Mouse (Mus musculus): Measurements from ENCODE around the gene Ankdd1a. TPM values are rescaled to one million over a fixed set of nuclear protein-coding genes. Genes with fewer than 3 reads are reported as not detected.

Gene Ankdd1a
- total and polyA plus RNA-seq, 3 experiments, result 0.06 TPM; not detected in 2

DNA sequence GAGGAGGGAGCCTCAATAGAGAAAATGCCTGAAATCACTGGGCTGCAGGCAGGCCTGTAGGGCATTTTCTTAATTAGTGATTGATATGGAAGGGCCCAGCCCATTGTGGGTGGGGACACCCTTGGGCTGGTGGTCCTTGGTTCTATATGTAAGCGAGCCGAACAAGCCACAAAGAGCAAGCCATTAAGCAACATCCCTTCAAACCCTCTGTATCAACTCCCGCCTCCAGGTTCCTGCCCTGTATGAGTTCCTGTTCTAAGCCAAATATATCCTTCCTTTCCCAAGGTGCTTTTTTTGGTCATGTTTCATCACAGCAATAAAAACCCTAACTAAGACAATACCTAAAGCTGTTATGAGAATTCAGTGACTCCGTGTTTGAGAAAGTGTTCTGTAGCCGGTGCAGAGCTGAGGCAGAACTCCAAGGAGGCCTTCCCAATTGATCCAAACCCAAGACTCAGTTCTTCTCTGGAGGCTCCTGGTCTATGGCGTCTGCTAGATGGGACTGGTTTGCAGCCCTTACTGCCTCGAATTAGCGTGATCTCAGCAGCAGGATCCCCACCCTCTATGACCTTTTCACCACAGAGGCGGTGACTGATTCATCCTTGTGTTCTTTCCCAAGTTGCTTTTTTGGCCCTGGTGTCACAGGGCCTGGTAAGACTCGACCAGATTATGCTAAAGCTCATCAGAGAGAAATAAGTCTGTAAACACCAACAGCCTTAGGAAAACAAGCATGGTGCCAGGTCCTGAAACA, 5.6 kb upstream of the Ankdd1a start:
- peaks cover 0 to 19% of the 10 kb centered on the region in 2 experiments; a peak in 3 of 4 replicates for H3K4me1 ChIP-seq (ENCODE audit: control insufficient read depth in 1 of 2, insufficient read depth in 2 of 2, low read length in 2 of 2)
- H3K36me3 ChIP-seq (ENCODE audit: control insufficient read depth in 1 of 2, insufficient read depth in 2 of 2, low read length in 2 of 2), result peaks cover 0 to 3% of the 10 kb centered on the region in 2 experiments; a peak in 2 of 4 replicates
- no peak overlapping the region for H3K9ac ChIP-seq (ENCODE audit: control insufficient read depth, low read depth, low read length, poor library complexity, severe bottlenecking)
- TF ChIP-seq MAZ (IDR thresholded peaks at IDR 0.05; ENCODE audit: low read depth, low read length) (no peak), MEF2A (IDR thresholded peaks at IDR 0.05; ENCODE audit: extremely low read depth, insufficient replicate concordance, low read depth, low read length, poor library complexity, severe bottlenecking) (no peak), ELF1 (IDR thresholded peaks at IDR 0.05; ENCODE audit: low read depth, low read length) (no peak), ZMIZ1 (IDR thresholded peaks at IDR 0.05; ENCODE audit: low read depth, low read length) (no peak), CHD1 (IDR thresholded peaks at IDR 0.05; ENCODE audit: low read depth, low read length) (no peak), UBTF (IDR thresholded peaks at IDR 0.05; ENCODE audit: borderline replicate concordance, insufficient read depth, low read depth, low read length) (no peak), POLR2A (IDR thresholded peaks at IDR 0.05; ENCODE audit: control insufficient read depth in 1 of 2, insufficient read depth in 1 of 2, low read depth in 1 of 2, low read length in 2 of 2, poor library complexity in 1 of 2) (no peak), USF1 (IDR thresholded peaks at IDR 0.05; ENCODE audit: low read depth, low read length) (no peak), JUND (IDR thresholded peaks at IDR 0.05; ENCODE audit: low read depth, low read length) (no peak), HCFC1 (IDR thresholded peaks at IDR 0.05; ENCODE audit: low read depth, low read length) (no peak), RCOR1 (IDR thresholded peaks at IDR 0.05; ENCODE audit: low read depth, low read length) (no peak), SIN3A (IDR thresholded peaks at IDR 0.05; ENCODE audit: low read length) (no peak), ZKSCAN1 (IDR thresholded peaks at IDR 0.05; ENCODE audit: low read depth, low read length) (no peak), TAL1 (IDR thresholded peaks at IDR 0.05; ENCODE audit: low read length) (no peak), POLR2AphosphoS2 (IDR thresholded peaks at IDR 0.05; ENCODE audit: low read length) (no peak), CHD2 (IDR thresholded peaks at IDR 0.05; ENCODE audit: low read length) (no peak)
- no peaks in the 10 kb centered on the region for H3K27me3 ChIP-seq (ENCODE audit: control insufficient read depth in 1 of 2, insufficient read depth in 2 of 2, low read length in 2 of 2)
- H3K4me3 ChIP-seq (ENCODE audit: control insufficient read depth in 1 of 2, insufficient read depth in 1 of 2, low read depth in 2 of 2, low read length in 2 of 2), result no peak overlapping the region
- no peak for DNase-seq (ENCODE audit: low read depth, low spot score)
- no peaks in the 10 kb centered on the region for H3K79me2 ChIP-seq (ENCODE audit: control insufficient read depth, insufficient read depth, low read length, poor library complexity)
- no peaks in the 10 kb centered on the region for H3K9me3 ChIP-seq (replicated peaks; ENCODE audit: insufficient read depth, low read length)
- H3K27ac ChIP-seq (ENCODE audit: control insufficient read depth, low read depth, low read length), result no peak overlapping the region

DNA sequence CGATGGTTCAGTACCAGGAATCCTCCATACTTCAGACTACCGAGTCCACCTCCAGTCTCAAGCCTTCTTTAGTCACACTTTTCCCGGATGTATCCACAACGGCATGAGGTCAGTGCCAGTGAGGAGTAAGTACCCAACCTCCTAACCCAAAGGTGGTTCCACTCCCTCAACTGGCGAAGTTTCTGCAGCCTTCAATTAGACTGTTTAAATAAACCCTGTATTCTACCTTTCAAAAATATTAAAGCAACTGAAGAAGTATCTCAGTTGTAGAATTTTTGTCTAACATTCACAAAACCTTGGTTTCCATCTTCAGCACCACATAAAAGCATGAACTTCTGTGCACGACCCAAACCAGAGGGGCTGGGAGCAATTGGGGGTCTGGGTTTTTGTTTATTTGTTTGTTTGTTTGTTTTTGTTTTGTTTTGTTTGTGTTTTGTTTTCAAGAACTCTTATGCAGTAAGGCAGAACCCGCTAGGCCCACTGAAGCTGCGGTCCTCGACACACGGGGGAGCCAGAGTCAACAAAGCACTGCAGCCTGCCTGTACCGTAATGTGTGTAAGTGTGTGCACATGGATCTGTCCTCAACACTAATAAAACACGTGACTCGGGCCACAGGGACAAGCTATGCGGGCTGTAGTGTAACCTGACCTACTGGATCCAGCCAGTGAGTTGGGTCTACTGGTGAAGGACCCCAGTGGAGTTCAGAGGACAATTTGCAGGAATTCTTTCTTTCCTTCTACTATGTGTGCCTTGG, 3.8 kb upstream of the Ankdd1a start:
- Histone ChIP-seq H3K27me3 (ENCODE audit: control insufficient read depth in 1 of 2, insufficient read depth in 2 of 2, low read length in 2 of 2) (no peaks in the 10 kb centered on the region), H3K9ac (ENCODE audit: control insufficient read depth, low read depth, low read length, poor library complexity, severe bottlenecking) (peak overlapping the region; percentile 32; the same call in 1 of the 2 replicates), H3K4me3 (ENCODE audit: control insufficient read depth in 1 of 2, insufficient read depth in 1 of 2, low read depth in 2 of 2, low read length in 2 of 2) (peak overlapping the region in 1 of 2 experiments; percentile 42; a peak in 1 of 4 replicates), H3K27ac (ENCODE audit: control insufficient read depth, low read depth, low read length) (no peak overlapping the region), H3K4me1 (ENCODE audit: control insufficient read depth in 1 of 2, insufficient read depth in 2 of 2, low read length in 2 of 2) (peaks cover 0 to 12% of the 10 kb centered on the region in 2 experiments; a peak in 3 of 4 replicates), H3K79me2 (ENCODE audit: control insufficient read depth, insufficient read depth, low read length, poor library complexity) (no peaks in the 10 kb centered on the region), H3K9me3 (replicated peaks; ENCODE audit: insufficient read depth, low read length) (no peaks in the 10 kb centered on the region), H3K36me3 (ENCODE audit: control insufficient read depth in 1 of 2, insufficient read depth in 2 of 2, low read length in 2 of 2) (peaks cover 0 to 3% of the 10 kb centered on the region in 2 experiments; a peak in 2 of 4 replicates)
- DNase-seq (ENCODE audit: low read depth, low spot score), result peak; percentile 88
- no peak for TF ChIP-seq TBP (IDR thresholded peaks at IDR 0.05; ENCODE audit: low read depth, low read length)
- peak; percentile 72; the same call in 1 of the 2 replicates for TF ChIP-seq BHLHE40 (IDR thresholded peaks at IDR 0.05; ENCODE audit: borderline replicate concordance, low read depth, low read length)
- TF ChIP-seq GABPA (IDR thresholded peaks at IDR 0.05; ENCODE audit: low read depth, low read length), result peak; percentile 10; the same call in 1 of the 2 replicates
- TF ChIP-seq EP300 (IDR thresholded peaks at IDR 0.05; ENCODE audit: low read depth in 1 of 2, low read length in 2 of 2), result peak in 1 of 2 experiments; percentile 16; a peak in 1 of 4 replicates
- peak; percentile 89 for TF ChIP-seq MYC (IDR thresholded peaks at IDR 0.05; ENCODE audit: low read depth, low read length)
- TF ChIP-seq MAZ (IDR thresholded peaks at IDR 0.05; ENCODE audit: low read depth, low read length), result no peak
- TF ChIP-seq POLR2A (IDR thresholded peaks at IDR 0.05; ENCODE audit: control insufficient read depth in 1 of 2, insufficient read depth in 1 of 2, low read depth in 1 of 2, low read length in 2 of 2, poor library complexity in 1 of 2), result no peak
- TF ChIP-seq NRF1 (IDR thresholded peaks at IDR 0.05; ENCODE audit: insufficient read depth, low read depth, low read length, poor library complexity, severe bottlenecking), result no peak
- peak; percentile 90 for TF ChIP-seq USF1 (IDR thresholded peaks at IDR 0.05; ENCODE audit: low read depth, low read length)
- TF ChIP-seq RAD21 (IDR thresholded peaks at IDR 0.05; ENCODE audit: low read depth, low read length), result peak; percentile 99
- TF ChIP-seq POLR2AphosphoS2 (IDR thresholded peaks at IDR 0.05; ENCODE audit: low read length), result no peak
- TF ChIP-seq KAT2A (conservative IDR thresholded peaks at IDR 0.05; ENCODE audit: low read depth, low read length), result no peak
- no peak for TF ChIP-seq RCOR1 (IDR thresholded peaks at IDR 0.05; ENCODE audit: low read depth, low read length)
- 0 out of 2 replicates have a peak, but pooled peaks have one; percentile 23 for TF ChIP-seq ZNF384 (IDR thresholded peaks at IDR 0.05; ENCODE audit: low read depth, low read length)
- TF ChIP-seq MAX (IDR thresholded peaks at IDR 0.05; ENCODE audit: low read length), result peak; percentile 95
- no peak for TF ChIP-seq ELF1 (IDR thresholded peaks at IDR 0.05; ENCODE audit: low read depth, low read length)
- peak; percentile 86 to 98 (median 95) for TF ChIP-seq CTCF (IDR thresholded peaks at IDR 0.05 in 2 of 3, conservative IDR thresholded peaks at IDR 0.05 in 1 of 3; ENCODE audit: control insufficient read depth in 1 of 3, insufficient read depth in 1 of 3, low read depth in 2 of 3, low read length in 3 of 3, poor library complexity in 1 of 3, severe bottlenecking in 1 of 3)

All from MEL (cell line).